Mouse (Mus musculus): ENCODE data around the gene Cyp4a29.
"Not testable (repeated sequence)": the region's sequence is repeated elsewhere in the genome, so short reads cannot be mapped to it uniquely, and the experiment has no call there.

The Cyp4a29 gene

DNA sequence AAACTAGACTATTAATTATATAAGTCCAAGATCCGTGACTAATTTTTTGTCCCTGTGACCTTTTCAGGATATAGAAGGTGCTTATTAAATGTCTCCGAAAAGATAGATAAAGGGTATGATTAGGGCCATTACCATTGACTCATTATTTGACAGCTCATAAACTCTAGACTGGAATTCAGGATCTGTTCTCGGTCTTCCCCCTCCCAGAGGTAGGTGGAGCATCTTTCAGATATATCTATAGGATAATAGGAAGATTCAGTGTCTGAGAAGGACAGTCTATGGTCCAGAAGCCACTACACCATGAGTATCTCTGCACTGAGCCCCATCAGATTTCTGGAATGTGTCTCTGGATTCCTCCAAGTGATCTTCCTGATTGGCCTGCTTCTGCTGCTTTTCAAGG lies at the start of gene Cyp4a29:
Gene Cyp4a29 (plus strand): TSS at position 301 of the 400 bp plus-strand sequence.
- no peak for DNase-seq (ENCODE audit: low spot score)

GRCm38 (mm10) chr4:115232901-115233300 lies 9.0 kb upstream of the Cyp4a29 start:
- not testable (repeated sequence) for DNase-seq (ENCODE audit: low spot score)

DNA sequence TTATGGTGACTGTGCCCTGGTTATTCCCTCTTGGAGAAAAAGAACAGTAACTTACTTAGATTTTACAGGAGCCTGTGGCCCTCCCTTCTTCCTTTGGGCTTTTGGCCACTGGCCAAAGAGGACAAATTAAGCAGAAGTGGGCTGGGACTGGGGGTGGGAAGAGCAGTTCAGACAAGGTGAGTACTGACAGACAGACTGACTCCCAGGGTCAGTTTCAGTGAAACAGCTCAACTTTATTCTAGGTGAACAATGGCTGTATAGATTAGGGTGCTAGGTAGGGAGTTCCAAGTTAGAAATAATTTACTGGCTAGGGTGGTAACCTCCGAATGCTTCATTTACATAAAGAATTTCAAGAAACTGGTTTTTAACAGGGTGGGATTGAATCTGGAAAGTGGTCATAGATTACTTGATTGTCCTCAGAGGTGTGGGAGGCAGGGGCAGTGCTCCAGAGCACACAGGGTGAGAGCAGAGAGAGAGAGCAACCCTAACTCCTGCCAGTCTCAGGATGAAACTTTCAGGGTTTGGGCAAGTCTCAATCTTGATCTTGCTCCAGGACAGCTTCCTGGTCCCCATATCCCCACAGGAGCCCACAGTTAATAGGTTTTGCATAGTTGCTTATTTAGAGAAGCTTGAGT lies 5.3 kb upstream of the Cyp4a29 start:
- no peak for DNase-seq (ENCODE audit: low spot score)

DNA sequence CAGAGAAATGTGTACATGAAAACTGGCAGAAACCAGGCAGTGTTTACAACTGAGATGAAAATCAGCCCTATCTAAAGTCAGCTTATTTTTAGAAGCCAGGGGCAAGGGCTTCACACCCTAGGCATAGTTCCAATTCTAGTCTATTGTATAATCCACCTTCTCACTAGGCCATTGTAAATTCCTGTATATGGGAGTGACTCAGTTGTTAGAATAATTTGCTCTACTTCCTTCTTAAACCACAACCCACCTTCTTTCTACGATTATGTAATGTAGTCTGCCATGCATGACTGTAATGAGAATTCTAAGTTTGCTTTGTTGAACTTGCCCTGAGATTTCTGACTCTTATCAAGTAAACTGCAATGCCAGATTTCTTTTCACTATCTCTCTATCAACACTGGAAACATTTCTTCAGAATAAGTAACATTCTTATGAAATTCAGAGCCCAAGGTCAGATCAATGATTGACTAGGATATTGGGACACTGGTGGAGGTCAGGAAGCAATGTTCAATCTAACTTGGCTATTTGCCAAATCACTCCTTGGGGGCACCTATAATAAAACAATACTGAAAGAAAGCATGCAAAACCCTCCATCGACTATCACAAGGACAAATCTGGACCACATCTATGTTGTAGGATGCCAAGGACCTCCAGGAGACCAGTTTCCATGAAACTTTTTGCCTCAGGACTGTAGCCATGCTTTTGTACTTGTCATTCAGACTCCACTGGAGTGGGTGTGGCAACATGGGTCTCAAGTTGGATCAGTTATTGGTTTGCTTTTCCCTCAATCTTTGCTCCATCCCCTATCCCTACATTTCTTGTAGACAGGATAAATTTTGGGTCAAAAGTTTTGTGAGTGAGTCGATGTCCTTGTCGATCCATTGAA lies 23.0 kb downstream of the Cyp4a29 start:
- not testable (repeated sequence) for DNase-seq (ENCODE audit: low spot score)

GRCm38 (mm10) chr4:115278215-115278982 lies 36.5 kb downstream of the Cyp4a29 start:
- not testable (repeated sequence) for DNase-seq (ENCODE audit: low spot score)

DNA sequence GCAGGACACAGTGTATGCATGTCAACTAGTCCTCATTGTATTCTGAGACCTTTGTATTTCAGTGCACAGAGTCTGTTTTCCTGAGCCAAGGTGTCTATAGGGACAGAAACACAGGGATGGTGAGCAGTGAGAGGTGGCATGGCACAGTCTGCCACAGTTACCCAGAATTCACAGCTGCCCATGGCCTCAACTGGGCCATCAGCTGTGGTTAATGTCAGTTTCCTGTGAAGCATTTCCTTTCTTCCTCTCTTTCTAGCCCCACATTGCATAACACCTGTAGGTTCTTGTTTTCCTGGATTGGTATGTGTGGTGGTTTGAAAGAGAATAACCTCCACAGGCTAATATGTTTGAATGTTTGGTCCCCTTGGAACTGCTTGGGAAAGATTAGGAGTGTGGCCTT lies 38.5 kb downstream of the Cyp4a29 start:
- no peak for DNase-seq (ENCODE audit: low spot score)

DNA sequence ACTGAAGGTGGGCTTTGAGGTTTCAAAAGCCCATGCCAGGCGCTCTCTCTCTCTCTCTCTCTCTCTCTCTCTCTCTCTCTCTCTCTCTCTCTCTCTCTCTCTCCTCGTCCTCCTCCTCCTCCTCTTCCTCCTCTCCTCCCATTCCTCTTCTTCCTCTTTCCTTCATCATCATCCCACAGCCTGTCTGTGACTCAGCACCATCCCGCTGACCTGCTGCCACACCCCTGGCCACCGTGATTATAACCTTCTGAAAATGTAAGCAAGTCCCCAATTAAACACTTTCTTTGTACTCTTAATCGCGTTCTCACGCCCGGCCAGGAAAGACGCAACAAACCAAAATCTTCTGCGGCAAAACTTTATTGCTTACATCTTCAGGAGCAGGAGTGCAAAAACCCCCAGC lies 38.9 kb downstream of the Cyp4a29 start:
- not testable (repeated sequence) for DNase-seq (ENCODE audit: low spot score)

DNA sequence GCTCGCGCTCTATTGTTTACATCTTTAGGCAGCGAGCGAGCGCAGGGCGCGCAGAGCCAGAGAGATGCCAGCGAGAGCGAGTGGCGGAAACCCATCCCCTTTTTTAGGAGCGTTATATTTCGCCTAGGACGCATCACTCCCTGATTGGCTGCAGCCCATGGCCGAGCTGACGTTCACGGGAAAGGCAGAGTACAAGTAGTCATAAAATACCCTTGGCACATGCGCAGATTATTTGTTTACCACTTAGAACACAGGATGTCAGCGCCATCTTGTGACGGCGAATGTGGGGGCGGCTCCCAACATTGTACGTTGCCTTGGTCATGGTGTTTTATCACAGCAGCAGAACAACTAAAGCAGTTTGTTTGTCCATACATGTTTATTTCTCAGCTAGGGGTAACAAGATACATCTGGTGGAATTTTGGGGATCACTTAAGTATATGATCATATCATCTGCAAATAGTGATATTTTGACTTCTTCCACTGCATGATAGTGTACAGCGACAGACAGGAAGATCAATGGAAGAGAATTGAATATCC lies 39.4 kb downstream of the Cyp4a29 start:
- DNase-seq (ENCODE audit: low spot score), result not testable (repeated sequence)

GRCm38 (mm10) chr4:115298746-115299145 lies 56.9 kb downstream of the Cyp4a29 start, which contains the start of gene Cyp4a12a:
Gene Cyp4a12a, plus strand, starts transcription at chr4:115299046.
- DNase-seq (ENCODE audit: low spot score), result not testable (repeated sequence)

Data from layer of hippocampus, adult 11-12 months (tissue).